Mouse (Mus musculus) forebrain, embryonic 16.5 days (tissue): ENCODE results near the gene Ralgapa2. TPM values are rescaled to one million over a fixed set of nuclear protein-coding genes. Genes with fewer than 3 reads are reported as not detected.
"Not testable (repeated sequence)": the region's sequence is repeated elsewhere in the genome, so short reads cannot be mapped to it uniquely, and the experiment has no call there.

Source experiments
- ATAC-seq: fragments of 200-750 bp; cut with Nextera tagmentation; 2 replicates; pipeline ENCODE4 v1.8.0; 2017; ENCODE audit warnings: mild to moderate bottlenecking, moderate library complexity
- H3K27ac ChIP-seq: fragments of 300-500 bp; sonication (generic); 2 replicates; pipeline ENCODE4 v1.5.1; 2014; ENCODE audit warnings: low read length, control low read depth
- H3K27me3 ChIP-seq: fragments of 300-500 bp; sonication (generic); replicated peaks from 2 replicates; pipeline ENCODE4 v1.6.1; 2014; ENCODE audit warnings: low read length; ENCODE audit not compliant: control insufficient read depth, insufficient read depth
- H3K36me3 ChIP-seq: fragments of 300-500 bp; sonication (generic); 2 replicates; pipeline ENCODE4 v1.6.1; 2014; ENCODE audit not compliant: control insufficient read depth, insufficient read depth
- H3K4me1 ChIP-seq: fragments of 300-500 bp; sonication (generic); replicated peaks from 2 replicates; pipeline ENCODE4 v1.6.1; 2014; ENCODE audit warnings: low read length; ENCODE audit not compliant: control insufficient read depth, insufficient read depth
- H3K4me2 ChIP-seq: fragments of 300-500 bp; sonication (generic); 2 replicates; pipeline ENCODE4 v1.6.1; 2014; ENCODE audit warnings: mild to moderate bottlenecking, low read length, control low read depth
- H3K4me3 ChIP-seq: fragments of 300-500 bp; sonication (generic); replicated peaks from 2 replicates; pipeline ENCODE4 v1.5.1; 2014; ENCODE audit warnings: mild to moderate bottlenecking, low read length, control low read depth
- H3K9ac ChIP-seq: fragments of 300-500 bp; sonication (generic); replicated peaks from 2 replicates; pipeline ENCODE4 v1.6.1; 2014; ENCODE audit warnings: low read depth, low read length, control low read depth
- H3K9me3 ChIP-seq: fragments of 300-500 bp; sonication (generic); 2 replicates; pipeline ENCODE4 v1.6.1; 2016; ENCODE audit warnings: low read length; ENCODE audit not compliant: control insufficient read depth
- WGBS: fragments of 180-500 bp; shearing (Covaris S2); extraction: QIAGEN DNeasy Blood & Tissue Kit; methylation state at CpG from one replicate; pipeline ENCODE4 v1.1.7; 2014; 5-methylcytosine and 5-hydroxymethylcytosine counted together
- polyA plus RNA-seq: library from polyadenylated mRNA; unstranded; fragments of >200 nt; fragmentation: Nextera tagmentation; extraction: Ambion mirVana; gene quantifications from 2 replicates; pipeline ENCODE4 v1.2.1, GENCODE M21; 2015

Ralgapa2 gene
- polyA plus RNA-seq, 1 experiment from 2014 or later: 14.0 TPM

DNA sequence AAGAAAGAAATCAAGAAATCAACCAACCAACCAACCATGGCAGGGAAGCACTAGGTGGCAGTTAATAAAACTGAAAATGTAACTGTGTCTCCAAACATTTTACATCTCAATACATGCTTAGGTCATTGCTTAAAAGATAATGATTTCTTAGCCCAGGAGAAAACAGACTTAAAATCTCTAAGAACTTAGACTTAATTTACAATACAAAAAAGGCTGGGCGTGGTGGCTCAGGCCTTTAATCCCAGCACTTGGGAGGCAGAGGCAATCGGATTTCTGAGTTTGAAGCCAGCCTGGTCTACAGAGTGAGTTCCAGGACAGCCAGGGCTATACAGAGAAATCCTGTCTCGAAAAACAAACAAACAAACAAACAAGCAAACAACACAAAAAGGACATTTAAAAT, 45.3 kb downstream of the Ralgapa2 start:
- not testable (repeated sequence) for H3K4me1 ChIP-seq, H3K9ac ChIP-seq, H3K36me3 ChIP-seq, ATAC-seq, H3K4me2 ChIP-seq, H3K27ac ChIP-seq, H3K27me3 ChIP-seq, H3K4me3 ChIP-seq, H3K9me3 ChIP-seq
- WGBS: 61% methylated on average over 3 of the region's 3 CpGs

- no peaks in the 10 kb centered on the region for H3K36me3 ChIP-seq
- no peak overlapping the region for H3K27ac ChIP-seq
- ATAC-seq: no peak
- no peaks in the 10 kb centered on the region; the same call in 1 of the 2 replicates for H3K4me1 ChIP-seq
- no peak overlapping the region for H3K9ac ChIP-seq
- no peak overlapping the region for H3K4me2 ChIP-seq
- 89% methylated on average over 2 of the region's 2 CpGs for WGBS
- H3K27me3 ChIP-seq: no peaks in the 10 kb centered on the region
- H3K9me3 ChIP-seq: no peaks in the 10 kb centered on the region
- no peak overlapping the region for H3K4me3 ChIP-seq
Observed at GRCm38 (mm10) chr2:146457494-146457893, 54.6 kb downstream of the Ralgapa2 start.

DNA sequence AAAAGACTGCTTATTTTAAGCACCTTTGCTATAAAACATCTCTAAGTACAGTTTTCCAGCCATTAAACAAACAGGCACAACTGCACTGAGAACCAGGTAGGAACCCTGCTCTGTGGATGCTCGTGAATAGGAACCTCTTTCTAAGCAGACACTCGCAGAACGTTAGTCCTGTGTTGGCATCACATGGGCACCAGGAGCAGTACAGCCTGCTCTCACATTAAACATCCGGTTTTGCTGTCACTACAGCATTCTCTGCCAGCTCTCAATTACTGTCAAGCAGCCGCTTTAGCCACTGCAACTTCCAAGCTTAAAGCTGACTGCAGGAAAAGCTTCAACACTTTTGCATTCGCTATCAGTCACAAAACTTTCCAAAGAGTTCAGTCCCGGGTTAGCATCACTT, 55.5 kb downstream of the Ralgapa2 start:
- Histone ChIP-seq H3K9me3 (no peaks in the 10 kb centered on the region), H3K36me3 (no peaks in the 10 kb centered on the region), H3K4me2 (no peak overlapping the region), H3K4me1 (no peaks in the 10 kb centered on the region; the same call in 1 of the 2 replicates), H3K9ac (no peak overlapping the region), H3K27me3 (no peaks in the 10 kb centered on the region), H3K27ac (no peak overlapping the region), H3K4me3 (no peak overlapping the region)
- ATAC-seq: peak; percentile 55; the same call in 1 of the 2 replicates
- 61% methylated on average over 7 of the region's 7 CpGs for WGBS

- Histone ChIP-seq H3K4me1 (no peaks in the 10 kb centered on the region; the same call in 1 of the 2 replicates), H3K27me3 (no peaks in the 10 kb centered on the region), H3K9ac (no peak overlapping the region), H3K4me3 (no peak overlapping the region), H3K27ac (no peak overlapping the region), H3K36me3 (no peaks in the 10 kb centered on the region), H3K9me3 (no peaks in the 10 kb centered on the region), H3K4me2 (no peak overlapping the region)
- 97% methylated on average over 4 of the region's 4 CpGs for WGBS
- no peak for ATAC-seq
Observed at GRCm38 (mm10) chr2:146456062-146456461, 56.1 kb downstream of the Ralgapa2 start.

DNA sequence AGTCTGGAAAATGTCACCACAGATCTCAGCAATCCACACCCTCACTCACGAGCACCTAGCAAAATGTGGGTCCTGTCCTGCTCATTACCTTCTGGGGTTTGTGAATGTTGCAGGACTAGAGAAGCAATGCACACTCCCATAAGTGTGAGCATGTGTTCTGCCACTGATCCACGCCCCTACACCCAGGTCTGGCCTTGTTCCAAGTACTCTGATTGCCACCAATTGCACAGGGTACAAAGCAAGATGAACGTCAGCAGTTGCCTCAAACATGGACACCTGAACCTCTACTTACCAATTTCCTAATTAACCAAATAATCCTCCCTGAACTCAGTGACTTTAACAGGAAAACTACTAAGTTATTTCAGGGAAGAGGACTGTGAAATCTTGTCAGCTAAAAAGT, 68.1 kb downstream of the Ralgapa2 start:
- H3K4me2 ChIP-seq: no peak overlapping the region
- no peak for ATAC-seq
- no peak overlapping the region for H3K4me3 ChIP-seq
- 62% methylated on average over 3 of the region's 3 CpGs for WGBS
- no peaks in the 10 kb centered on the region for H3K27me3 ChIP-seq
- H3K9me3 ChIP-seq: no peaks in the 10 kb centered on the region
- H3K4me1 ChIP-seq: no peaks in the 10 kb centered on the region
- H3K9ac ChIP-seq: no peak overlapping the region
- peaks cover 5% of the 10 kb centered on the region for H3K36me3 ChIP-seq
- H3K27ac ChIP-seq: no peak overlapping the region

DNA sequence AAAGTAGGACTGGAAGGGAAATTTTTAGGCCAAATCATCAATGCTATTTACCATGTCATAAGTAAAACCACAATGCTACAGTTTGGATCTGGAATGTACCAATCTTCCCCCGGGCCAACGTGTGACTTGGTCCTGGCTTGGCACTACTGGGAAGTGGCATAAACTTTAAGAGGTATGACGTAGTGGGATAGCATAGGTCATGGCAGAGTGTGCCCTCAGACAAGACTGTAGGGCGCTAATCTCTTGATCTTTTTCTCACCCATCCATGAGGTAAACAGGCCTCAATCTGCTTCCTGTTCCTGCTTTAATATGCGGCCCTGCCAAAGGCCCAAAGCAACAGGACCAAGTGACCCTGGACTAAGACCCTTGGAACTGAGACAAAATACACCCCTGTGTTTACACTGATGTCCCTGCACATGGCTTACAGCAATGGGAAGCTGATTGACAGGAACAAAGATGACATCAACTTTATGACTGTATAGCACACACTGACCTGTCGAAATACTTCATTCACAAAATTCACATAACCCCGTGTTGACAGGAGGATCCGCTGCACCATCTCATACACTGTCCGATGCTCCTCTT, 68.8 kb downstream of the Ralgapa2 start:
- Histone ChIP-seq H3K4me3 (no peak overlapping the region), H3K27ac (no peak overlapping the region), H3K9ac (no peak overlapping the region), H3K4me2 (no peak overlapping the region), H3K27me3 (no peaks in the 10 kb centered on the region), H3K36me3 (peaks cover 5% of the 10 kb centered on the region), H3K9me3 (no peaks in the 10 kb centered on the region), H3K4me1 (no peaks in the 10 kb centered on the region)
- 96% methylated on average over 9 of the region's 9 CpGs for WGBS
- ATAC-seq: no peak

- Histone ChIP-seq H3K4me2 (no peak overlapping the region), H3K27ac (no peak overlapping the region), H3K9me3 (no peaks in the 10 kb centered on the region), H3K4me1 (no peaks in the 10 kb centered on the region), H3K36me3 (peaks cover 5% of the 10 kb centered on the region), H3K4me3 (no peak overlapping the region), H3K27me3 (no peaks in the 10 kb centered on the region), H3K9ac (no peak overlapping the region)
- no peak for ATAC-seq
- 73% methylated on average over 4 of the region's 4 CpGs for WGBS
Observed at GRCm38 (mm10) chr2:146441711-146442110, 70.4 kb downstream of the Ralgapa2 start.

DNA sequence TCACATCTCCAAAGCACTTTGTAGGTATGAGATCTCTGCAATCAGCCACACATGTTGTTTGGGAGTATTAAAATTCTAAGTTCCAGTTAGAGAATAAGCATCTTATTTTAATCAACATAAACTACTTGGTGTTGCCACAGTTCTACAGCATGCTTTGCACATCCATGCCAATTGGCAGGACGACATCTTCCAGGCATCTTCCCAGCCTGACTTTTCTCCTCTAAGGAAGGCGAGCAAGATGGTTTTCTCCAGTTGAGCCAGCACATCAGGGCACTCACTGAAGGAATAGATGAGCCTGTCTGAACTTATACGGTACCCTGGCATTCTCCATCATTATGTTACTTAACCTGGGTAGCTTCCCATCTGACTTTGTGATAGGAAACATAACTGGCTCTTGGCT, 83.4 kb downstream of the Ralgapa2 start:
- H3K9ac ChIP-seq: no peak overlapping the region

GRCm38 (mm10) chr2:146427380-146427779, 84.8 kb downstream of the Ralgapa2 start:
- ATAC-seq: no peak
- no peak overlapping the region for H3K9ac ChIP-seq
- no peak overlapping the region for H3K4me2 ChIP-seq
- whole genome bisulfite sequencing: 96% methylated on average over 3 of the region's 3 CpGs
- H3K27ac ChIP-seq: no peak overlapping the region
- peaks cover 7% of the 10 kb centered on the region; the same call in 1 of the 2 replicates for H3K36me3 ChIP-seq
- no peaks in the 10 kb centered on the region for H3K9me3 ChIP-seq
- H3K4me1 ChIP-seq: no peaks in the 10 kb centered on the region; the same call in 1 of the 2 replicates
- no peaks in the 10 kb centered on the region for H3K27me3 ChIP-seq
- no peak overlapping the region for H3K4me3 ChIP-seq

More for the DNA sequence above, 83.4 kb downstream of the Ralgapa2 start:
- Histone ChIP-seq H3K4me1 (no peaks in the 10 kb centered on the region; the same call in 1 of the 2 replicates), H3K9me3 (no peaks in the 10 kb centered on the region), H3K4me3 (no peak overlapping the region), H3K27ac (no peak overlapping the region), H3K36me3 (peaks cover 7% of the 10 kb centered on the region; the same call in 1 of the 2 replicates), H3K4me2 (no peak overlapping the region), H3K27me3 (no peaks in the 10 kb centered on the region)
- 82% methylated on average over 3 of the region's 3 CpGs for WGBS
- ATAC-seq: no peak

- ATAC-seq: no peak
- Histone ChIP-seq H3K27ac (no peak overlapping the region), H3K4me3 (no peak overlapping the region), H3K4me1 (no peaks in the 10 kb centered on the region; the same call in 1 of the 2 replicates), H3K4me2 (no peak overlapping the region), H3K36me3 (peaks cover 7% of the 10 kb centered on the region; the same call in 1 of the 2 replicates), H3K9me3 (no peaks in the 10 kb centered on the region), H3K27me3 (no peaks in the 10 kb centered on the region), H3K9ac (no peak overlapping the region)
- WGBS: 94% methylated on average over 7 of the region's 7 CpGs
Observed at GRCm38 (mm10) chr2:146426321-146426720, 85.8 kb downstream of the Ralgapa2 start.
